In the genomic region with DNA sequence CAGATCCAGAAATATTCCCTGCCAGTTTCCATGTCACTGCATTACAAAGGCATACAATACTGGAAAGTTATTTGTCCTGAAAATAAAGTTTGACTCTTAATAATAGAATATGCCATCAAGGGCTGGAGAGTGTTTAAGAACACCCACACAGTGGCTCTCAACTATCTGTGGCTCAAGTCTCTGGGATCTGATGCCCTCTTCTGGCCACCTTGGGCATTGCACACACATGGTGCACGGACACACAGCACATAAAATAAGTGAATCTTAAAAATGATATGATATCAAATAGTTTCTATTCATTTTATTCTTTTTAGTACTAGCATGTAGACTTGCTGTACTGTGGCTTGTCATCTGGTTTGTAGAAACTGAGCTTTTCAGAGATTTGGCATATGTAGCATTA, we compare ENCODE assay signal across 9 mouse cellular contexts.
DNase-seq lines count a peak whose midpoint lies in the region; ATAC-seq and TF ChIP-seq lines count a peak whose summit lies in the region.
"Had no signal": no experiment of that assay in that cellular context is flagged by ENCODE, and none has a peak within 500 bp of the region (broad histone marks: within the 10 kb centered on the region; RNA-seq: fewer than 3 reads in every experiment).

No protein-coding gene starts in this region.

- TF ChIP-seq EP300 in ES-Bruce4 (IDR thresholded peaks at IDR 0.05; ENCODE audit: insufficient read depth, low read depth, low read length), result no peak

- peak; percentile 20 to 65 for DNase-seq in kidney, postnatal 36 days
- DNase-seq in thymus, postnatal 25 days, result peak; percentile 53
- no peak for DNase-seq in layer of hippocampus, adult 9-11 months
- no peak for DNase-seq in left cerebral cortex, adult 18-20 months (ENCODE audit: low spot score in 2 of 2)

- TF ChIP-seq CTCF in intestine, postnatal 0 days (IDR thresholded peaks at IDR 0.05; ENCODE audit: low read depth), result peak; percentile 67
- peak; percentile 79 for TF ChIP-seq CTCF in ES-Bruce4 (IDR thresholded peaks at IDR 0.05; ENCODE audit: low read depth, low read length)
- TF ChIP-seq CTCF in bone marrow, adult 2 months (IDR thresholded peaks at IDR 0.05; ENCODE audit: control insufficient read depth, insufficient read depth, low read length), result peak; percentile 62

- H3K27ac ChIP-seq in intestine, postnatal 0 days (ENCODE audit: low read depth, low read length), result no peak overlapping the region
- H3K27ac ChIP-seq in intestine, embryonic 16.5 days (ENCODE audit: low read length), result no peak overlapping the region
- H3K27ac ChIP-seq in ES-Bruce4 (ENCODE audit: insufficient read depth, low read length), result no peak overlapping the region
- no peak overlapping the region for H3K27ac ChIP-seq in bone marrow, adult 2 months (ENCODE audit: control insufficient read depth, insufficient read depth, low read depth, low read length, poor library complexity)
- H3K27ac ChIP-seq: stomach, embryonic 15.5 days had no signal

- H3K4me1 ChIP-seq in intestine, postnatal 0 days (replicated peaks; ENCODE audit: control insufficient read depth, insufficient read depth, low read length), result no peaks in the 10 kb centered on the region
- no peaks in the 10 kb centered on the region for H3K4me1 ChIP-seq in intestine, embryonic 16.5 days (ENCODE audit: control insufficient read depth, insufficient read depth, low read length)
- H3K4me1 ChIP-seq in ES-Bruce4 (ENCODE audit: control insufficient read depth, insufficient read depth, low read length), result no peaks in the 10 kb centered on the region
- no peaks in the 10 kb centered on the region for H3K4me1 ChIP-seq in bone marrow, adult 2 months (ENCODE audit: control insufficient read depth, insufficient read depth, low read length)
- H3K4me1 ChIP-seq: stomach, embryonic 15.5 days had no signal

- WGBS in intestine, postnatal 0 days, result 80% methylated on average over 1 of the region's 1 CpGs
- WGBS in intestine, embryonic 16.5 days, result 78% methylated on average over 1 of the region's 1 CpGs
- WGBS in bone marrow, adult 2 months, result 76% methylated on average over 1 of the region's 1 CpGs

- H3K4me3 ChIP-seq in intestine, postnatal 0 days (ENCODE audit: low read depth, low read length), result no peak overlapping the region
- H3K4me3 ChIP-seq in intestine, embryonic 16.5 days (ENCODE audit: low read length), result no peak overlapping the region
- no peak overlapping the region for H3K4me3 ChIP-seq in ES-Bruce4 (ENCODE audit: low read depth, low read length)
- no peak overlapping the region for H3K4me3 ChIP-seq in bone marrow, adult 2 months (replicated peaks; ENCODE audit: control insufficient read depth, low read depth, low read length)
- H3K4me3 ChIP-seq: stomach, embryonic 15.5 days had no signal

- no peak for ATAC-seq in intestine, postnatal 0 days
- no peak for ATAC-seq in intestine, embryonic 16.5 days

- H3K27me3 ChIP-seq in intestine, postnatal 0 days (replicated peaks; ENCODE audit: control insufficient read depth, insufficient read depth, low read length), result no peaks in the 10 kb centered on the region
- H3K27me3 ChIP-seq in intestine, embryonic 16.5 days (replicated peaks; ENCODE audit: control insufficient read depth, insufficient read depth, low read length), result no peaks in the 10 kb centered on the region
- no peaks in the 10 kb centered on the region for H3K27me3 ChIP-seq in ES-Bruce4 (ENCODE audit: control insufficient read depth, insufficient read depth, low read length, poor library complexity, severe bottlenecking)
- H3K27me3 ChIP-seq: stomach, embryonic 15.5 days had no signal

- H3K36me3 ChIP-seq in intestine, postnatal 0 days (ENCODE audit: control insufficient read depth, insufficient read depth), result no peaks in the 10 kb centered on the region
- no peaks in the 10 kb centered on the region for H3K36me3 ChIP-seq in intestine, embryonic 16.5 days (ENCODE audit: control insufficient read depth, insufficient read depth, low read length)
- no peaks in the 10 kb centered on the region for H3K36me3 ChIP-seq in ES-Bruce4 (ENCODE audit: control insufficient read depth, insufficient read depth, low read length, poor library complexity, severe bottlenecking)
- H3K36me3 ChIP-seq: stomach, embryonic 15.5 days had no signal

- no peak for TF ChIP-seq POLR2A in ES-Bruce4 (IDR thresholded peaks at IDR 0.05; ENCODE audit: insufficient read depth, low read length)
- TF ChIP-seq POLR2A in bone marrow, adult 2 months (IDR thresholded peaks at IDR 0.05; ENCODE audit: borderline replicate concordance, control insufficient read depth, low read depth, low read length), result no peak

- no peaks in the 10 kb centered on the region for H3K9me3 ChIP-seq in intestine, postnatal 0 days (ENCODE audit: control insufficient read depth)
- no peaks in the 10 kb centered on the region for H3K9me3 ChIP-seq in intestine, embryonic 16.5 days (ENCODE audit: control insufficient read depth, low read length)
- no peaks in the 10 kb centered on the region for H3K9me3 ChIP-seq in ES-Bruce4 (replicated peaks; ENCODE audit: control insufficient read depth, insufficient read depth, low read length, poor library complexity, severe bottlenecking)
- H3K9me3 ChIP-seq: stomach, embryonic 15.5 days had no signal

- no peak overlapping the region for H3K9ac ChIP-seq in intestine, postnatal 0 days (ENCODE audit: low read depth, low read length)
- no peak overlapping the region for H3K9ac ChIP-seq in intestine, embryonic 16.5 days (ENCODE audit: low read depth, low read length)
- no peak overlapping the region for H3K9ac ChIP-seq in ES-Bruce4 (ENCODE audit: low read depth, poor library complexity, severe bottlenecking)
- H3K9ac ChIP-seq: stomach, embryonic 15.5 days had no signal

- no peak overlapping the region for H3K4me2 ChIP-seq in intestine, postnatal 0 days (replicated peaks; ENCODE audit: low read depth)
- no peak overlapping the region for H3K4me2 ChIP-seq in intestine, embryonic 16.5 days (ENCODE audit: low read depth, low read length)
- H3K4me2 ChIP-seq: stomach, embryonic 15.5 days had no signal

Comparison
In these comparisons a context has a peak if more than half of its experiments do, and no peak if none do; other contexts are left out.
1. DNase-seq: peak in kidney, postnatal 36 days (2 of 2) and thymus, postnatal 25 days (single experiment); none in layer of hippocampus, adult 9-11 months (single experiment) and left cerebral cortex, adult 18-20 months (0 of 2).
2. Peak in every context shown above with its lines, with median percentiles within 50 percentile points of each other: CTCF ChIP-seq.